Mouse (Mus musculus) liver, embryonic 13.5 days (tissue): ENCODE data around the gene Slc17a7. TPM values are rescaled to one million over a fixed set of nuclear protein-coding genes. Genes with fewer than 3 reads are reported as not detected.

Experiments
- ATAC-seq: fragments of 200-750 bp; cut with Nextera tagmentation; 2 replicates; pipeline ENCODE4 v1.8.0; 2017; ENCODE audit warnings: low read depth, mild to moderate bottlenecking, moderate number of reproducible peaks, moderate library complexity
- DNase-seq: peaks from one replicate; pipeline ENCODE4 v3.0.0; 2022
- H3K27ac ChIP-seq: fragments of 300-500 bp; sonication (generic); 2 replicates; pipeline ENCODE4 v1.5.1; 2015; ENCODE audit warnings: moderate library complexity, mild to moderate bottlenecking, inconsistent platforms
- H3K27me3 ChIP-seq: fragments of 300-500 bp; sonication (generic); 2 replicates; pipeline ENCODE4 v1.6.1; 2015; ENCODE audit warnings: mild to moderate bottlenecking, inconsistent platforms
- H3K36me3 ChIP-seq: fragments of 300-500 bp; sonication (generic); 2 replicates; pipeline ENCODE4 v1.6.1; 2015; ENCODE audit warnings: mild to moderate bottlenecking, inconsistent platforms
- H3K4me1 ChIP-seq: fragments of 300-500 bp; sonication (generic); replicated peaks from 2 replicates; pipeline ENCODE4 v1.6.1; 2015; ENCODE audit warnings: inconsistent platforms
- H3K4me2 ChIP-seq: fragments of 300-500 bp; sonication (generic); 2 replicates; pipeline ENCODE4 v1.6.1; 2015; ENCODE audit warnings: inconsistent platforms, mild to moderate bottlenecking, moderate library complexity
- H3K4me3 ChIP-seq: fragments of 300-500 bp; sonication (generic); replicated peaks from 2 replicates; pipeline ENCODE4 v1.5.1; 2015; ENCODE audit warnings: mild to moderate bottlenecking, inconsistent platforms
- H3K9ac ChIP-seq: fragments of 300-500 bp; sonication (generic); 2 replicates; pipeline ENCODE4 v1.6.1; 2015; ENCODE audit warnings: mild to moderate bottlenecking, inconsistent platforms
- H3K9me3 ChIP-seq: fragments of 300-500 bp; sonication (generic); replicated peaks from 2 replicates; pipeline ENCODE4 v1.6.1; 2016; ENCODE audit warnings: inconsistent platforms
- WGBS: fragments of 180-500 bp; shearing (Covaris S2); methylation state at CpG from one replicate; pipeline ENCODE4 v1.1.7; 2015; ENCODE audit not compliant: insufficient replicate concordance; 5-methylcytosine and 5-hydroxymethylcytosine counted together
- microRNA counts: library from miRNA; unstranded; fragments of <30 nt; microRNA quantifications from one replicate; lab custom pipeline; 2016
- microRNA-seq: library from miRNA; unstranded; fragments of <30 nt; microRNA quantifications from one replicate; pipeline ENCODE4, GENCODE M21; 2016
- polyA plus RNA-seq: library from polyadenylated mRNA; unstranded; fragments of >200 nt; fragmentation: Nextera tagmentation; extraction: Ambion mirVana; gene quantifications from 2 replicates; pipeline ENCODE4 v1.2.1, GENCODE M21; 2015

Gene Slc17a7
- polyA plus RNA-seq, 1 experiment from 2014 or later = not detected

GRCm38 (mm10) chr7:45212356-45212755 lies 48.6 kb downstream of the Slc17a7 start:
- WGBS = 56% methylated on average over 7 of the region's 7 CpGs
- Histone ChIP-seq H3K9ac (no peak overlapping the region), H3K27me3 (peaks cover 63% of the 10 kb centered on the region), H3K4me3 (no peak overlapping the region), H3K36me3 (no peaks in the 10 kb centered on the region), H3K4me2 (peak overlapping the region; percentile 69), H3K9me3 (no peaks in the 10 kb centered on the region), H3K4me1 (peaks cover 35% of the 10 kb centered on the region), H3K27ac (no peak overlapping the region)
- DNase-seq = no peak
- no peak for ATAC-seq

GRCm38 (mm10) chr7:45213708-45214107 lies 50.0 kb downstream of the Slc17a7 start:
- Histone ChIP-seq H3K4me1 (peaks cover 35% of the 10 kb centered on the region), H3K4me2 (no peak overlapping the region), H3K9me3 (no peaks in the 10 kb centered on the region), H3K27me3 (peaks cover 63% of the 10 kb centered on the region), H3K4me3 (no peak overlapping the region), H3K36me3 (no peaks in the 10 kb centered on the region), H3K9ac (no peak overlapping the region), H3K27ac (no peak overlapping the region)
- WGBS = 74% methylated on average over 5 of the region's 5 CpGs
- no peak for ATAC-seq
- DNase-seq = no peak

- peaks cover 8% of the 10 kb centered on the region for H3K36me3 ChIP-seq
- H3K27me3 ChIP-seq = peaks cover 48% of the 10 kb centered on the region
- no peaks in the 10 kb centered on the region for H3K9me3 ChIP-seq
- H3K4me2 ChIP-seq = peak within 1 kb of the TSS; percentile 64
- H3K4me1 ChIP-seq = peaks cover 35% of the 10 kb centered on the region
- 3% methylated on average over 55 of the region's 55 CpGs for WGBS
- peak within 1 kb of the TSS; percentile 60 for H3K9ac ChIP-seq
- peak within 1 kb of the TSS; percentile 55 for H3K4me3 ChIP-seq
- ATAC-seq = peak; percentile 21; the same call in 1 of the 2 replicates
- peak within 1 kb of the TSS; percentile 34; the same call in 1 of the 2 replicates for H3K27ac ChIP-seq
- no peak for DNase-seq
Observed at GRCm38 (mm10) chr7:45215673-45216441, 52.1 kb downstream of the Slc17a7 start, which contains the start of gene Tead2. Gene Tead2 (plus strand): TSS chr7:45215753.

DNA sequence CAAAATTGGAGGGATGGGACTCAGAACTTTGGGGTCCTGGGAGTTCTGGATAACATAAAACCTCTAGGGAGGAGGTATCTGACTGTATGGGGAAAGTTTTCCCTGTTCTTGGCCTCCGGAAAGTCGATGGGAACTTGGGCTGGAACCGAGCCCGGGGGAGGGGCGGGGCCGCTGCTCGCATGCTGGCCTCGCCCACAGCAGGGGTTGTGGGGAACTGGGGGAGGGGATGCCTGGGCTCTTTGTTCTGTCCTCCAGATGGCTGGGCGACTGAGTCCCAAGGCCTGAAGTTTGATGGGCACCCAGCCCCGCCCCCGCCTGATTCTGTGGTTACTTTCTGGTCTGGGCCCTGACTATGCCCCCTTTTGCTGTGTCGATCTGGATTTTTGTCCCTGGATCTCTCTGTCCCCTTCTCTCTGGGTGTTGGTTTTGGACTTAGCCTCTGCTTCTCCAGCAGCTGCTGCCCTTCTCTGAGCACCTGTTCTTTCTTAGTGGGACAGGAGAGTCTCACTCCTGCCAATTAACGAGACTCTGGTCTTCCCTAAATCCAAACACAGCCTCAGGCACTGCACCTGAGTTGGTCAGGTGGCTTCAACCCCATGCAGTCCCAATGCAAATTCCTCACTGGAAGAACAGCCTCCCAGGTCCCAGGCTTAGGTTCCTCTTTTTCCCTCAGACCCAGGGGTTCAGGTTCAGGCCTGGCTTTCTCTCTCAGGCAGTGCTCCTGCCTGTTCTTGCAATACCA lies 52.9 kb downstream of the Slc17a7 start:
- 7% methylated on average over 13 of the region's 13 CpGs for whole genome bisulfite sequencing
- peaks cover 44% of the 10 kb centered on the region for H3K27me3 ChIP-seq
- peak overlapping the region; percentile 60 for H3K9ac ChIP-seq
- peaks cover 8% of the 10 kb centered on the region for H3K36me3 ChIP-seq
- H3K4me2 ChIP-seq = peak overlapping the region; percentile 64
- no peaks in the 10 kb centered on the region for H3K9me3 ChIP-seq
- DNase-seq = no peak
- H3K4me3 ChIP-seq = peak overlapping the region; percentile 55
- peak; percentile 9; the same call in 1 of the 2 replicates for ATAC-seq
- peaks cover 27% of the 10 kb centered on the region for H3K4me1 ChIP-seq
- H3K27ac ChIP-seq = peak overlapping the region; percentile 34; the same call in 1 of the 2 replicates

- H3K27ac ChIP-seq = no peak overlapping the region
- no peak overlapping the region for H3K4me2 ChIP-seq
- peaks cover 18% of the 10 kb centered on the region for H3K36me3 ChIP-seq
- H3K27me3 ChIP-seq = peaks cover 7% of the 10 kb centered on the region
- DNase-seq = no peak
- no peaks in the 10 kb centered on the region for H3K9me3 ChIP-seq
- H3K4me3 ChIP-seq = no peak overlapping the region
- no peak for ATAC-seq
- H3K9ac ChIP-seq = no peak overlapping the region
- WGBS = 37% methylated on average over 2 of the region's 2 CpGs
- H3K4me1 ChIP-seq = peaks cover 5% of the 10 kb centered on the region; the same call in 1 of the 2 replicates
Observed at GRCm38 (mm10) chr7:45221680-45222079, 57.9 kb downstream of the Slc17a7 start.

- Histone ChIP-seq H3K4me3 (no peak overlapping the region), H3K9ac (no peak overlapping the region), H3K4me1 (no peaks in the 10 kb centered on the region), H3K27ac (no peak overlapping the region), H3K36me3 (peaks cover 33% of the 10 kb centered on the region), H3K9me3 (no peaks in the 10 kb centered on the region), H3K4me2 (no peak overlapping the region), H3K27me3 (no peaks in the 10 kb centered on the region)
- 82% methylated on average over 7 of the region's 7 CpGs for WGBS
- no peak for ATAC-seq
- DNase-seq = no peak
Observed at GRCm38 (mm10) chr7:45224826-45225225, 61.1 kb downstream of the Slc17a7 start.

MicroRNAs encoded within 50 kb of the gene (microRNA counts, 519-probe panel; counts per million panel counts)
- 2,235 counts per million, percentile 8 among the panel's probes with 10 or more counts for microRNA mmu-miR-150 (lab: Ali Mortazavi, UCI)

Small RNA genes within 50 kb of the gene (microRNA-seq; reads per million reads assigned to microRNA genes)
- 30.0 reads per million, percentile 38 among the genes with 10 or more reads in this experiment for gene Mir150
- 47.3 reads per million, percentile 42 among the genes with 10 or more reads in this experiment for gene Mir5121
- gene Mir7055 = not detected

Other genes with a start within 250 kb of the Slc17a7 start
- gene Ap2a1, start 234.5 kb upstream of the Slc17a7 start, polyA plus RNA-seq = 69.5 and 82.4 TPM in 2 replicates
- gene Tsks, start 220.7 kb upstream of the Slc17a7 start, polyA plus RNA-seq = 0.07 and 0.22 TPM in 2 replicates
- gene Cpt1c, start 189.1 kb upstream of the Slc17a7 start, polyA plus RNA-seq = 1.9 and 2.3 TPM in 2 replicates
- 214 and 220 TPM in 2 replicates for gene Prmt1, start 177.4 kb upstream of the Slc17a7 start, polyA plus RNA-seq
- 41.0 and 42.4 TPM in 2 replicates for gene Irf3, start 166.3 kb upstream of the Slc17a7 start, polyA plus RNA-seq
- gene Bcl2l12, start 165.2 kb upstream of the Slc17a7 start, polyA plus RNA-seq = 18.2 and 20.1 TPM in 2 replicates
- 10.4 and 11.8 TPM in 2 replicates for gene Scaf1, start 147.6 kb upstream of the Slc17a7 start, polyA plus RNA-seq
- gene Rras, start 146.0 kb upstream of the Slc17a7 start, polyA plus RNA-seq = 14.4 and 15.0 TPM in 2 replicates
- 1.7 and 2.2 TPM in 2 replicates for gene Prr12, start 111.1 kb upstream of the Slc17a7 start, polyA plus RNA-seq
- gene Nosip, start 101.5 kb upstream of the Slc17a7 start, polyA plus RNA-seq = 31.5 and 32.0 TPM in 2 replicates
- gene Prrg2, start 101.3 kb upstream of the Slc17a7 start, polyA plus RNA-seq = 7.1 and 7.8 TPM in 2 replicates
- gene Rcn3, start 71.7 kb upstream of the Slc17a7 start, polyA plus RNA-seq = 35.6 and 38.7 TPM in 2 replicates
- 29.2 and 31.9 TPM in 2 replicates for gene Fcgrt, start 60.1 kb upstream of the Slc17a7 start, polyA plus RNA-seq
- gene Rps11, start 39.5 kb upstream of the Slc17a7 start, polyA plus RNA-seq = 1,277 and 1,372 TPM in 2 replicates
- gene Rpl13a, start 35.2 kb upstream of the Slc17a7 start, polyA plus RNA-seq = 972 and 1,063 TPM in 2 replicates
- 0.12 and 0.37 TPM in 2 replicates for gene Gm45713, start 27.7 kb upstream of the Slc17a7 start, polyA plus RNA-seq
- 4.5 and 5.4 TPM in 2 replicates for gene Flt3l, start 27.5 kb upstream of the Slc17a7 start, polyA plus RNA-seq
- 51.7 and 54.8 TPM in 2 replicates for gene Pih1d1, start 9.6 kb upstream of the Slc17a7 start, polyA plus RNA-seq
- gene Aldh16a1, start 9.4 kb upstream of the Slc17a7 start, polyA plus RNA-seq = 28.0 and 30.3 TPM in 2 replicates
- gene Gfy, start 15.6 kb downstream of the Slc17a7 start, polyA plus RNA-seq = not detected in 2 replicates
- not detected in 2 replicates for gene Pth2, start 17.0 kb downstream of the Slc17a7 start, polyA plus RNA-seq
- 0.07 and 0.14 TPM in 2 replicates for gene Ccdc155, start 40.9 kb downstream of the Slc17a7 start, polyA plus RNA-seq
- gene Dkkl1, start 48.2 kb downstream of the Slc17a7 start, polyA plus RNA-seq = 2.6 and 2.8 TPM in 2 replicates
- gene Tead2, start 51.8 kb downstream of the Slc17a7 start, polyA plus RNA-seq = 11.8 and 12.0 TPM in 2 replicates
- 10.3 and 10.8 TPM in 2 replicates for gene Cd37, start 75.2 kb downstream of the Slc17a7 start, polyA plus RNA-seq
- not detected in 2 replicates for gene Slc6a16, start 77.1 kb downstream of the Slc17a7 start, polyA plus RNA-seq
- gene Slc6a21, start 113.6 kb downstream of the Slc17a7 start, polyA plus RNA-seq = not detected in 2 replicates
- 0.85 and 1.3 TPM in 2 replicates for gene Trpm4, start 169.8 kb downstream of the Slc17a7 start, polyA plus RNA-seq
- gene Hrc, start 171.3 kb downstream of the Slc17a7 start, polyA plus RNA-seq = 0.12 and 0.15 TPM in 2 replicates
- 0.24 and 0.25 TPM in 2 replicates for gene Ppfia3, start 203.1 kb downstream of the Slc17a7 start, polyA plus RNA-seq
- gene Lin7b, start 206.6 kb downstream of the Slc17a7 start, polyA plus RNA-seq = not detected in 2 replicates
- 108 and 129 TPM in 2 replicates for gene Snrnp70, start 231.8 kb downstream of the Slc17a7 start, polyA plus RNA-seq
- gene Kcna7, start 241.7 kb downstream of the Slc17a7 start, polyA plus RNA-seq = not detected in 2 replicates
- gene Ntf5, start 249.7 kb downstream of the Slc17a7 start, polyA plus RNA-seq = 0.35 and 0.37 TPM in 2 replicates